Mouse (Mus musculus) cerebellum, postnatal 14 days (tissue): ENCODE results near the gene Shroom3.
A peak's percentile ranks its signal among the peaks of the same experiment; 100 is the strongest.

ENCODE experiments used
- DNase-seq, 2 experiments: peaks; one replicate each; pipeline ENCODE4 v3.0.0; 2021; ENCODE audit warnings: mixed read lengths in 2 of 2

Shroom3 gene

GRCm38 (mm10) chr5:92759156-92759745, 76.0 kb downstream of the Shroom3 start:
- no peak for DNase-seq

- DNase-seq, result no peak
Observed at GRCm38 (mm10) chr5:92760542-92760941, 77.3 kb downstream of the Shroom3 start.

- DNase-seq, result no peak
Observed at GRCm38 (mm10) chr5:92761615-92762353, 78.5 kb downstream of the Shroom3 start.

- no peak for DNase-seq
Observed at GRCm38 (mm10) chr5:92762425-92762824, 79.2 kb downstream of the Shroom3 start.

- DNase-seq, result no peak
Observed at GRCm38 (mm10) chr5:92763546-92763952, 80.3 kb downstream of the Shroom3 start.

GRCm38 (mm10) chr5:92766301-92766700, 83.1 kb downstream of the Shroom3 start:
- no peak for DNase-seq

- no peak for DNase-seq
Observed at GRCm38 (mm10) chr5:92767194-92767777, 84.1 kb downstream of the Shroom3 start.

- DNase-seq, result no peak
Observed at GRCm38 (mm10) chr5:92767857-92768291, 84.6 kb downstream of the Shroom3 start.

- no peak for DNase-seq
Observed at GRCm38 (mm10) chr5:92773821-92774220, 90.6 kb downstream of the Shroom3 start.

- DNase-seq, result no peak
Observed at GRCm38 (mm10) chr5:92774419-92774818, 91.2 kb downstream of the Shroom3 start.

GRCm38 (mm10) chr5:92774893-92775292, 91.7 kb downstream of the Shroom3 start:
- DNase-seq, result no peak

- DNase-seq, result no peak
Observed at GRCm38 (mm10) chr5:92778395-92778794, 95.2 kb downstream of the Shroom3 start.

- no peak for DNase-seq
Observed at GRCm38 (mm10) chr5:92781082-92781481, 97.8 kb downstream of the Shroom3 start.

GRCm38 (mm10) chr5:92784037-92784860, 101.0 kb downstream of the Shroom3 start:
- DNase-seq, result no peak

- no peak for DNase-seq
Observed at GRCm38 (mm10) chr5:92785870-92786436, 102.7 kb downstream of the Shroom3 start.

- no peak for DNase-seq
Observed at GRCm38 (mm10) chr5:92788990-92789389, 105.8 kb downstream of the Shroom3 start.

- DNase-seq, result peak; percentile 15 to 27
Observed at GRCm38 (mm10) chr5:92796089-92796990, 113.1 kb downstream of the Shroom3 start.

GRCm38 (mm10) chr5:92797981-92798380, 114.7 kb downstream of the Shroom3 start:
- DNase-seq, result no peak

GRCm38 (mm10) chr5:92804379-92804778, 121.1 kb downstream of the Shroom3 start:
- DNase-seq, result no peak

- DNase-seq, result peak; percentile 53 to 58
Observed at GRCm38 (mm10) chr5:92808503-92809415, 125.5 kb downstream of the Shroom3 start.

GRCm38 (mm10) chr5:92809416-92809750, 126.1 kb downstream of the Shroom3 start:
- no peak for DNase-seq
